Mouse (Mus musculus) cerebellum, adult 11-12 months (tissue): ENCODE measurements at regions not wholly inside any gene's neighbourhood (a gene's known extent, or its start where the extent isn't known, plus 50 kb on each side); places are given as distances from the start of the nearest gene placed in this dataset.

ENCODE experiments used
- DNase-seq: peaks from one replicate; pipeline ENCODE4 v3.0.0; 2022

DNA sequence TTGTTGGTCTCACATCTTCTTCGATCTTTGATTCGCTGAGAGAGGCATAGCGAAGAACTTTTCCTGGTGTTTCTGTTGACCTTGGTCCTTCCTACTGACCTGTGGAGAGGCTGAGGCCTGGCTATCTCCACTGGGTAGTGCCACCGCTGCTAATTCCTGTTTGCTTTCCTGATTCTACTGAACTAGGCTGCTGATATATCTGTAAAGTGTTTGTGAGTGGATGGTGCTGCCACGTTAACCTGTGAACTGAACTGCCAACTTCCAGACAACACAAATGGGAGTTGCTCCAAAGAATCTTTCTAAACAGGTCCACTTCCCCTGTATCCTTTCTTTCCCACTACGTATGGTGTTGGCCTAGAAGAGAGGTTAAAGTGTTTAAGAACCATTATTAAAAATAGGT lies 78.0 kb upstream of the Akt3 start:
- DNase-seq, result no peak

- peak; percentile 8 for DNase-seq
Measured at GRCm38 (mm10) chr1:177323366-177323765, 65.4 kb upstream of the Akt3 start.

DNA sequence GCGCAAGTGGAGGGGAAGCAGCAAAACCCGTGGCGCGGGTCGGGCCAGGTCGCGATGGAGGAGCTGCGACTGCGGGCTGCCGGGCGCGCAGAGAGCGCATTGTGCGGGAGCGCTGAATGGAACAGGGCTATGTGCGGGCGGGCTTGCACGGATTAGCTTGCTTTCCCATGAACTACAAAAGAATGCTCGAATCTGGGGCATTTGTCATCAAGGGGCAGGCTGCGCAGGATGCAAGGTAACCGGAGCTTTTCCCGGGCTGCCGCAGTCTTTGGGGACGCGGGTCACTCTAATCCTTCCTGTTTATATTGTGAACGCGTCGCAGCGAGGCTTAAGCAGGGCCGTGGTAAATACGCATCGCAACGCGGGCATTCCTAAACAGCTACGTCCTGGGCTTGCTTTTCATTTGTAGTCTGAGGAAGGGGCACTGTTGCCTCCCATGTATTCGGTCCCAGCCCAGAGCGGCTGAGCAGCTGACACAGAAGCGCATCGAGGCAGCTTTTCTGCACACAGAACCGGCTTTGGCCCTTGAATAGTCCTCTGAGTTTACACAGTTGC lies 64.8 kb upstream of the Akt3 start:
- DNase-seq, result peak; percentile 28

- no peak for DNase-seq
Measured at GRCm38 (mm10) chr1:177322307-177322685, 64.3 kb upstream of the Akt3 start.

DNA sequence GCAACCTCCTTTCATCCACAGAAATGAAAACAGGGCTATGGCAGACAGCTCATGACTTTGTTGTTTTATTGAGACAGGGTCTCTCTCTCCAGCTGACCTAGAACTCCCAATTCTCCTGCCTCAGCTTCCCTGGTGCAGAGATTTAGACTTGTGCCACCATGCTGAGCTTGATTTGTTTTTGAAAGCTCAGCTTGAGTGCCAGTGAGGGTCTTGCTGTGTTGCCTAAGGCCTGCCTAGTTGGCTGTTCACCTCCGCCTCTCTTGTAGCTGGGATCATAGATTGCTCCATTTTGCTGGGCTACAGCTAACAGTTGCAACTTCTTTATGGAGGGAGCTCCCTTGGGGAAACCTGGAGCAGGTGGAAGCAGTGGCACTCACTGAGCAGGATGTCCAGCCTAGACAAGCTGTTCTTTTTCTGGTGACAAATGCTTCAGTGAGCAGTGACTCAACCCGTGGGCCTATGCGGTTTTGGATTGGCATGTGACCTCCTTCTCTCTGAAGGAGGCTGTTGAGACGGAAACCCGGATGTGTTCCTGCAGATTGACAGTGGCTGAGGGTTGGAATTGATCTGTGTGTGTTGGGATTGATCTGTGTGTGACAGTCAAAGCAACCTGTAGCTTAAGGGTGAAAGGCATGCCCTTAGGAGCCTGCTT lies 63.8 kb upstream of the Akt3 start:
- DNase-seq, result peak; percentile 52

- DNase-seq, result no peak
Measured at GRCm38 (mm10) chr1:177308213-177308872, 50.3 kb upstream of the Akt3 start.
